Mouse (Mus musculus) stomach, adult 2 months (tissue): ENCODE measurements around the gene Thrsp. TPM values are rescaled to one million over a fixed set of nuclear protein-coding genes. Genes with fewer than 3 reads are reported as not detected.

Experiments
- polyA plus RNA-seq: library from polyadenylated mRNA; depleted of rRNA; stranded (reverse); fragments of >200 nt; gene quantifications from 2 replicates; pipeline ENCODE4 v1.2.3, GENCODE M21; 2012; rRNA removed

Gene Thrsp
- 4.2 and 8.2 TPM in 2 replicates for polyA plus RNA-seq

GRCm38 (mm10) chr7:97416906-97417777 is at the start of gene Thrsp:
Gene Thrsp (minus strand): TSS chr7:97417730.

GRCm38 (mm10) chr7:97451023-97451422 is 33.5 kb upstream of the Thrsp start, which contains the start of gene Kctd14:
Gene Kctd14 (plus strand): TSS chr7:97451323.

GRCm38 (mm10) chr7:97399960-97400715 is 17.4 kb downstream of the Thrsp start, which contains the start of gene Ndufc2:
Gene Ndufc2 (plus strand): TSS chr7:97400003.

Other genes with a start within 250 kb of the Thrsp start
- 2.8 and 3.4 TPM in 2 replicates for gene Usp35, start 85.7 kb downstream of the Thrsp start, polyA plus RNA-seq
- gene Kctd21, start 85.4 kb downstream of the Thrsp start, polyA plus RNA-seq: 1.5 and 3.1 TPM in 2 replicates
- 2.7 and 4.0 TPM in 2 replicates for gene Alg8, start 46.1 kb downstream of the Thrsp start, polyA plus RNA-seq
- gene Ndufc2, start 17.7 kb downstream of the Thrsp start, polyA plus RNA-seq: 68.5 and 78.2 TPM in 2 replicates
- gene Kctd14, start 33.6 kb upstream of the Thrsp start, polyA plus RNA-seq: 6.6 and 7.3 TPM in 2 replicates
- 29.7 and 32.5 TPM in 2 replicates for gene Ints4, start 63.2 kb upstream of the Thrsp start, polyA plus RNA-seq
- gene Aamdc, start 161.8 kb upstream of the Thrsp start, polyA plus RNA-seq: 3.5 TPM in 2 replicates
- gene Rsf1, start 162.2 kb upstream of the Thrsp start, polyA plus RNA-seq: 0.17 and 0.29 TPM in 2 replicates